Mouse (Mus musculus) midbrain, embryonic 11.5 days (tissue): Measurements from ENCODE around the gene Lrsam1. TPM values are rescaled to one million over a fixed set of nuclear protein-coding genes. Genes with fewer than 3 reads are reported as not detected.
"Not testable (repeated sequence)": the region's sequence is repeated elsewhere in the genome, so short reads cannot be mapped to it uniquely, and the experiment has no call there.

Source experiments
- ATAC-seq: fragments of 200-750 bp; cut with Nextera tagmentation; 2 replicates; pipeline ENCODE4 v1.8.0; 2017; ENCODE audit warnings: moderate TSS enrichment, moderate library complexity; ENCODE audit not compliant: low FRiP score
- DNase-seq: peaks from one replicate; pipeline ENCODE4 v3.0.0; 2015; ENCODE audit warnings: low spot score; ENCODE audit errors: missing footprints
- H3K27ac ChIP-seq: fragments of 300-500 bp; sonication (generic); 2 replicates; pipeline ENCODE4 v1.5.1; 2014; ENCODE audit warnings: low read depth, low read length
- H3K27me3 ChIP-seq: fragments of 300-500 bp; sonication (generic); 2 replicates; pipeline ENCODE4 v1.6.1; 2014; ENCODE audit warnings: mild to moderate bottlenecking, low read length, moderate library complexity, mixed read lengths; ENCODE audit not compliant: control insufficient read depth, insufficient read depth
- H3K36me3 ChIP-seq: fragments of 300-500 bp; sonication (generic); 2 replicates; pipeline ENCODE4 v1.6.1; 2014; ENCODE audit warnings: mild to moderate bottlenecking, low read length, moderate library complexity, mixed read lengths; ENCODE audit not compliant: control insufficient read depth, insufficient read depth
- H3K4me1 ChIP-seq: fragments of 300-500 bp; sonication (generic); 2 replicates; pipeline ENCODE4 v1.6.1; 2014; ENCODE audit warnings: low read length; ENCODE audit not compliant: control insufficient read depth, insufficient read depth
- H3K4me2 ChIP-seq: fragments of 300-500 bp; sonication (generic); 2 replicates; pipeline ENCODE4 v1.6.1; 2014; ENCODE audit warnings: mild to moderate bottlenecking, moderate library complexity
- H3K4me3 ChIP-seq: fragments of 300-500 bp; sonication (generic); 2 replicates; pipeline ENCODE4 v1.5.1; 2014; ENCODE audit warnings: low read depth, low read length
- H3K9ac ChIP-seq: fragments of 300-500 bp; sonication (generic); 2 replicates; pipeline ENCODE4 v1.6.1; 2014; ENCODE audit warnings: low read length
- H3K9me3 ChIP-seq: fragments of 300-500 bp; sonication (generic); 2 replicates; pipeline ENCODE4 v1.6.1; 2016; ENCODE audit warnings: low read length; ENCODE audit not compliant: control insufficient read depth
- WGBS: fragments of 180-500 bp; shearing (Covaris S2); extraction: QIAGEN DNeasy Blood & Tissue Kit; methylation state at CpG from one replicate; pipeline ENCODE4 v1.1.7; 2014; 5-methylcytosine and 5-hydroxymethylcytosine counted together
- polyA plus RNA-seq: library from polyadenylated mRNA; unstranded; fragments of >200 nt; fragmentation: Nextera tagmentation; extraction: Ambion mirVana; gene quantifications from 2 replicates; pipeline ENCODE4 v1.2.1, GENCODE M21; 2014

Gene Lrsam1
- polyA plus RNA-seq, result 9.2 and 9.3 TPM in 2 replicates

DNA sequence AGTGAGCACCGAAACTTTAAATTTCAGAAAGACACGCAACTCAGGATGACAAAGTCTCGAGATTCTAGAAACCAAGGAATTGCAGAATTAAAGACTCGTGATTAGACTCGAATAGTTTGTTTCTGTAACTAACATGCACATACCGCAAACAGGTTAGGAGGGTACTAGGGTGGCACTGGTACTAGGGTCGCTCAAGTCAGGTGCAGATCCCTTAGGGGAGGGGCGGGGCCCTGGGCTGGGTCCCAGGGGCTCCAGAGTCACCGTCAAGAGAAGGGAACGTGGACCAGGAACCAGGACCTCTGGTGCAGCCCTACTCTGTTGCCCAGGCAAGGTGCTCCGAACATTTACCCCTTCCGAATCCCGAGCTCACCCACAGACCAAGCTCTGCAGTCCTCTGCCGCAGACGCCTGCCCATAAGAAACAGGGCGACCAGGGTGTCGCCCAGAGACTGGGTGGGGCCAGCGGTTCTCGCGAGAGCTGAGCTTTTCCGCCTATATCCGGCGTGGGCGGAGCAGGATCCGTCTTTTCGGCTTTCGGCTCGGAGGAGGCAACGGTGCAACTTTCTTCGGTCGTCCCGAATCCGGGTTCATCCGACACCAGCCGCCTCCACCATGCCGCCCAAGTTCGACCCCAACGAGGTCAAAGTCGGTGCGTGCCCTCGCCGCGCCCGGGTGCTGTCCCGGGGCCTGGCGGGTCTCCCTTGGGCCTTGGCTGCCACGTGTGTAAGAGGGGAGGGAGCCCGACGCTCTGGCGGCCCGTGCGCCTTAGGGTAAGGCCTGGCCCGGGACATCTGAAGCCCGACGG is at the start of gene Lrsam1, which contains the start of gene Rpl12:
Gene Lrsam1 (minus strand): TSS at position 423 of the 804 bp plus-strand sequence.
Gene Rpl12 (plus strand): TSS at position 368 of the 804 bp plus-strand sequence.
- peak; percentile 99 for DNase-seq
- Histone ChIP-seq H3K4me1 (peaks cover 21% of the 10 kb centered on the region), H3K9me3 (no peaks in the 10 kb centered on the region), H3K4me2 (peak within 1 kb of the TSS; percentile 94), H3K36me3 (peaks cover 9% of the 10 kb centered on the region; the same call in 1 of the 2 replicates), H3K9ac (peak within 1 kb of the TSS; percentile 98), H3K27ac (peak within 1 kb of the TSS; percentile 81), H3K4me3 (peak within 1 kb of the TSS; percentile 90), H3K27me3 (no peaks in the 10 kb centered on the region)
- ATAC-seq, result peak; percentile 95
- WGBS, result 3% methylated on average over 55 of the region's 55 CpGs

DNA sequence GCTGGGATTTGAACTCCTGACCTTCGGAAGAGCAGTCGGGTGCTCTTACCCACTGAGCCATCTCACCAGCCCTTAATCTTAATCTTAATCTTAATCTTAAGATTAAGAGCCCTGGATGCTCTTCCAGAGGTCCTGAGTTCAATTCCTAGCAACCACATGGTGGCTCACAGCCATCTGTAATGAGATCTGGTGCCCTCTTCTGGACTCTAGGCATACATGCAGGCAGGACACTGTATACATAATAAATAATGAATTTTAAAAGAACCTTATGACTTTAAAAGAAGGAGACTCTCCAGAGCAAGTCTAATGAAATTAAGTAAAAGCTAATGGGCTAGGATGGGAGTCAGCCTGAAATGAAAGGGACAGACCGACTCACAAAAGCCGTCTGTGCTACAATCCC is 47.6 kb upstream of the Lrsam1 start:
- not testable (repeated sequence) for DNase-seq, H3K27ac ChIP-seq, H3K4me2 ChIP-seq, H3K4me3 ChIP-seq, H3K27me3 ChIP-seq, H3K9me3 ChIP-seq, ATAC-seq, H3K36me3 ChIP-seq, H3K9ac ChIP-seq, H3K4me1 ChIP-seq
- WGBS, result 83% methylated on average over 4 of the region's 4 CpGs

DNA sequence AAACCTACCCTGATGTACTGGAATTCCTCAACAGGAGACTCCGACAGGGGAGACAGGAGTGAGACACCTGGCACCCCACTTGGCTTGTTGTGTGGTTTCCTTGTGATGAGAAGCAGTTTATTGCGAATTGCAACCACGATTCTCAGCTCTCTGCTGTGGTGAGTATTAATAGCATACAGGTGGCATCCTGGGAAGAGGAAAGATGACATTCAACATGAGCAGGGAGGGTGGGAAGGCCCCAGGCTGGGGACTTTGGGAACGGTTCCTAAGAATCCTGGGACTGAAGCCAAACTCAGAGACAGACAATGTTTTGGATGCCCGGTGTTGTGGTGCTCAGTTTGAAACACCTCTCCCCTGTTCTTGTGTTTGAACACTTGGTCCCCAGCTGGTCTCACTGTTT is 43.6 kb upstream of the Lrsam1 start:
- 81% methylated on average over 5 of the region's 5 CpGs for WGBS

DNA sequence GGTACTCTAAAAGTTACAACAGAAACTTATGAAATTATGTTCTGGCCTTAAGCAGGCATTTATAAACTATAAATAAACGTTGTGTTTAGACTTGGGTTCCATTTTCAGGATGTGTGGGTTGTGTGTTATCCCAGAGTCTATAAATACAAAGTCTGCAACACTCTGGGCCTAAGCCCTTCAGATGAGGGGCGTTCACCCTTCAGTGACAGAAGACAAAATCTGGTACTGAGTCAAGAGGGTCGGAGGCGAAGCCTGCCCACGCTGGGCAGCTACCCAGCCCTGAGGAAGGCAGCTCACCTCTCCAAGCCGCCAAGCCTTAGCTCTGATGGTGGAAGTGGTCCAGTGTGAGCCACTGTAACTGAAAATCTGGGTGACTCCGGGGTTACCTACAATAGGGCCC is 40.7 kb upstream of the Lrsam1 start:
- ATAC-seq, result no peak
- H3K4me3 ChIP-seq, result no peak overlapping the region
- no peaks in the 10 kb centered on the region for H3K36me3 ChIP-seq
- H3K9ac ChIP-seq, result no peak overlapping the region
- WGBS, result 88% methylated on average over 7 of the region's 7 CpGs
- no peak overlapping the region for H3K4me2 ChIP-seq
- H3K27me3 ChIP-seq, result no peaks in the 10 kb centered on the region
- DNase-seq, result no peak
- no peaks in the 10 kb centered on the region for H3K4me1 ChIP-seq
- H3K9me3 ChIP-seq, result no peaks in the 10 kb centered on the region
- no peak overlapping the region for H3K27ac ChIP-seq

More for the DNA sequence above, 43.6 kb upstream of the Lrsam1 start:
- H3K27ac ChIP-seq, result no peak overlapping the region
- no peak for ATAC-seq
- no peaks in the 10 kb centered on the region for H3K27me3 ChIP-seq
- H3K36me3 ChIP-seq, result no peaks in the 10 kb centered on the region
- no peaks in the 10 kb centered on the region for H3K9me3 ChIP-seq
- H3K9ac ChIP-seq, result no peak overlapping the region
- no peaks in the 10 kb centered on the region for H3K4me1 ChIP-seq
- H3K4me2 ChIP-seq, result no peak overlapping the region
- DNase-seq, result no peak
- H3K4me3 ChIP-seq, result no peak overlapping the region

DNA sequence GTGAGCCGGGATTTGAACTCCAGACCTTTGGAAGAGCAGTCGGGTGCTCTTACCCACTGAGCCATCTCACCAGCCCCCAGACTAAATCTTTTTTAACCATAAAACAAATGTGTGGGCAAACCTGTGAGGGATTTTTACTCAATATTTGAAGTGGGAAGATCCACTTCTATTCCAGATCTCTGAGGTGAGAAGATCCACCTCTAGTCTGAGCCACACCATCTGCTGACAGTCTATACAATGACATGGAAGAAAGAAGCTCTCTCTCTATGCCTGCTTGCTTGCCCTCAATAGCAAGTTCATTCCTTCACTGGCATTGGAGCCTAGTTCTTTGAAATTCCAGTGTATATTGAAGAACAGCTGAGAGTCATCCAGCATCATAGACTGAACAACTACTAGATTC is 38.3 kb upstream of the Lrsam1 start:
- Histone ChIP-seq H3K4me1 (no peaks in the 10 kb centered on the region), H3K27ac (no peak overlapping the region), H3K4me3 (no peak overlapping the region), H3K27me3 (no peaks in the 10 kb centered on the region), H3K36me3 (no peaks in the 10 kb centered on the region), H3K9ac (no peak overlapping the region), H3K9me3 (no peaks in the 10 kb centered on the region), H3K4me2 (no peak overlapping the region)
- DNase-seq (no peak), ATAC-seq (no peak)
- 89% methylated on average over 2 of the region's 2 CpGs for WGBS

DNA sequence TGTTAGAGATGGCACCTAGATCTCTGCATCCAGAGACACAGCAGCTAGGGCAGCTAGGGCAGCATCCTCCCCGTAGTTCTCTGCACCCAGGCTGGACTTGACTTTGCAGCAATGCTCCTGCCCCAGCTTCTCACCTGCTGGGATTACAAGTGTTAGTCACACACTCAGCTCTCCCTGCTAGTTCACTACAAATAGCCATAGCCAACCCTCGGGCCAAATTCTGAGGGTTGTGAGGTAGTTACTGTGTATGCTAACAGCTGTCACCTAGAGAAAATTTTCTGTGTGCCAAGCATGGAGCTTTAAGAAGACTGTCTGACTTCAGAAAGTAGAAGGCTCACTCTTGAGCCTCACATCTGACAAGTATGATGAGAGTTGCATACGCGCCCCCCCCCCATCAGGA is 36.4 kb upstream of the Lrsam1 start:
- no peaks in the 10 kb centered on the region for H3K36me3 ChIP-seq
- WGBS, result 79% methylated on average over 4 of the region's 4 CpGs

DNA sequence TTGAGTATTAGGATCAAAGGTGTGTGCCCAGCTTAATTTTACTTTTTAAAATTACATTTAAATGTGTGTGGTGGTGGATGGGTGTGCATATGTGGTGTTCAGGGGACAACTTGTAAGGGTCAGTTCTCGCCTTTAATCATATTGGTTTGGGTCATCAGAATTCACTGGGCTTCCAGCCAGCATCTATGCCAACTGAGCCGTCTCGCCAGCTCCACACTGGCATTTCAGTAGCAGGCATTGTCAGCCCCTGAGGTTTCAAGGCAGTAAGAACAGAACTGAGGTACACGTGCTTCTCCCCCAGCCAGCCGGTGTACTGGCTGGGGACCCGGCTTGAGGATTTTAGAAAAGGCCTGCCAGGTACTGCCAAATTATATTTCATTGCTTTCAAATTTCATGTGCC is 35.7 kb upstream of the Lrsam1 start:
- 77% methylated on average over 6 of the region's 6 CpGs for WGBS
- Histone ChIP-seq H3K4me3 (no peak overlapping the region), H3K27me3 (no peaks in the 10 kb centered on the region), H3K9ac (no peak overlapping the region), H3K27ac (no peak overlapping the region), H3K4me2 (no peak overlapping the region), H3K36me3 (no peaks in the 10 kb centered on the region), H3K4me1 (no peaks in the 10 kb centered on the region), H3K9me3 (no peaks in the 10 kb centered on the region)
- no peak for DNase-seq
- no peak for ATAC-seq

More for the DNA sequence above, 36.4 kb upstream of the Lrsam1 start:
- Histone ChIP-seq H3K9ac (no peak overlapping the region), H3K27ac (no peak overlapping the region), H3K4me3 (no peak overlapping the region), H3K27me3 (no peaks in the 10 kb centered on the region), H3K4me2 (no peak overlapping the region), H3K9me3 (no peaks in the 10 kb centered on the region), H3K4me1 (no peaks in the 10 kb centered on the region)
- DNase-seq (no peak), ATAC-seq (no peak)

DNA sequence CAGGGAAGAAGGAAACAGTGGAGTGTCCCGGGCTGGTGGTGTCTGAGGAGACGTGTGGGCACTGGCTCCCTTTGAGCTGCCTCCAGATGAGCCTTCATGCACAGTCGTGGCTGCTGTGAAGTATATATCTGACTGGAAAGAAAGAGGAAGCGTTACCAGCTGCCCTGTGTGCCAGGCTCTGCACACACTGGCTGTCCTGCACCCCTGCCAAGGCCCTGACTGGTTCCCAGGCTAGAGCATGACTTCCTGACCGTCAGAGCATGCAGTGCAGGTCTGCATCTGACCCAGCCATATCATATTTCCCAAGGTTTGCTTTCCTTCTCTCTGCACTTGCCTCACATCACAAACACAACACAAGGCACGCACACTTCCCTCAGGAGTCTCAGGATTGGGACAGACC is 30.7 kb upstream of the Lrsam1 start:
- H3K27ac ChIP-seq, result no peak overlapping the region
- no peaks in the 10 kb centered on the region for H3K4me1 ChIP-seq
- H3K4me2 ChIP-seq, result no peak overlapping the region
- no peaks in the 10 kb centered on the region for H3K36me3 ChIP-seq
- ATAC-seq (no peak), DNase-seq (no peak)
- H3K9me3 ChIP-seq, result no peaks in the 10 kb centered on the region
- 72% methylated on average over 6 of the region's 6 CpGs for WGBS
- no peak overlapping the region for H3K4me3 ChIP-seq
- H3K9ac ChIP-seq, result no peak overlapping the region
- no peaks in the 10 kb centered on the region for H3K27me3 ChIP-seq

DNA sequence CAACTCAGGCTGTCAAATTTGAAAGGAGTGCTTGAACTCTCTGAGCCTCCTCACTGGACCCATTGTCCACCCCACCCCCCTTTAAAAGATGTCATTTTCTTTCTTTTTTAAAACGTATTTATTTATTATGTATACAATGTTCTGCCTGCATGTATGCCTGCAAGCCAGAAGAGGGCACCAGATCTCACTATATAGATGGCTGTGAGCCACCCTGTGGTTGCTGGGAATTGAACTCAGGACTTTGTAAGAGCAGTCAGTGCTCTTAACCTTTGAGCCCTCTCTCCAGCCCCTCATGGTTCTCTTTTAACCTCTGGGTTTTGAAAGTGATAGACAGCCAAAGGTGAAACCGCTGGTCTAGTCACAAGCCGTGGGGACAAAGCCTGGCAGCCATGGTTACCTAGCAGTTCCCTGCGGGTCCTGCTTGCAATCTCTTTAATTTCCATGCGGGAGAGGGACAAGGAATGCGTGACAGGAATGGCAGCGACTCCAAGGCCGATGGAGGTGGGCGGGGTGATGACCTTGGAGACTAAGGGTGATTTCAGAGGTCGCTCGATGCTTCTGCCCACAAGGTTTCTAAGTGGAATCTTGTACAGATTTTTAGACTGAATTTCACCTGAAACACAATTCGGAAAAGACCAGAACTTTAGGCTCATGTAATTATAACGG is 28.9 kb upstream of the Lrsam1 start:
- Histone ChIP-seq H3K4me3 (no peak overlapping the region), H3K4me1 (no peaks in the 10 kb centered on the region), H3K4me2 (no peak overlapping the region), H3K27me3 (no peaks in the 10 kb centered on the region), H3K27ac (no peak overlapping the region), H3K36me3 (no peaks in the 10 kb centered on the region), H3K9me3 (no peaks in the 10 kb centered on the region), H3K9ac (no peak overlapping the region)
- no peak for ATAC-seq
- WGBS, result 52% methylated on average over 13 of the region's 13 CpGs
- DNase-seq, result no peak
